ENCODE assay signal across 9 mouse cellular contexts in the genomic region with DNA sequence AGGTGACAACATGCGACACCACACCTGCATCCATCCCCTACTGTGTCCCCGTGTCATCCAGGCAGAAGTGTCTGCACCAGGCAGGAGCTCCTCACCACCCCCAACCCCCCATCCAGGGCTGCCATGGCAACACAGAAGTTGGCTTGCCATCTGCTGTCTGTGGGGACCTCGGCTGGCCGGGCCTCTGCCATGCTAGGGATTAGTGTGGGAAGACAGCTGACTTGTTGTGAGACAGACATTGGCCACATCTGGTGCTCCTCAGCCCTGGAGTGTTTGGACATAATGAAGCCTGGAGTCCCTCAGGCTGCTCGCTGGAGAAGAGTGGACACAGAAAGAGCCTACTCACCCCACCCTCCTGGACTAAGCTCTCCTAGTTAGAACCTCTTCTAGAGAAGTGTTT. TPM values are rescaled to one million over a fixed set of nuclear protein-coding genes. Genes with fewer than 3 reads are reported as not detected.
DNase-seq lines count a peak whose midpoint lies in the region; ATAC-seq and TF ChIP-seq lines count a peak whose summit lies in the region.
"Had no signal": no experiment of that assay in that cellular context is flagged by ENCODE, and none has a peak within 500 bp of the region (broad histone marks: within the 10 kb centered on the region; RNA-seq: fewer than 3 reads in every experiment).

No protein-coding gene starts in this region.

- peak; percentile 54 for ATAC-seq in forebrain, embryonic 16.5 days
- peak; percentile 66 for ATAC-seq in intestine, embryonic 16.5 days

- no peaks in the 10 kb centered on the region for H3K79me2 ChIP-seq in myocyte (ENCODE audit: control insufficient read depth, insufficient read depth)

- no peak overlapping the region for H3K4me2 ChIP-seq in forebrain, embryonic 16.5 days (ENCODE audit: low read length)
- H3K4me2 ChIP-seq in intestine, embryonic 16.5 days (ENCODE audit: low read depth, low read length) = no peak overlapping the region
- no peak overlapping the region for H3K4me2 ChIP-seq in myocyte (ENCODE audit: low read depth)

- 23% methylated on average over 5 of the region's 5 CpGs for WGBS in forebrain, embryonic 16.5 days
- WGBS in intestine, embryonic 16.5 days = 29% methylated on average over 5 of the region's 5 CpGs

- H3ac ChIP-seq in myocyte (ENCODE audit: control insufficient read depth, insufficient read length) = no peak overlapping the region

- DNase-seq in left cerebral cortex, postnatal 10 days (ENCODE audit: extremely low spot score in 1 of 2, low spot score in 2 of 2) = peak; percentile 48 to 80
- DNase-seq in left cerebral cortex, adult 9 months (ENCODE audit: low spot score in 2 of 2) = no peak
- DNase-seq in cerebellum, adult 18-20 months = no peak
- no peak for DNase-seq in spleen, adult 18-20 months
- DNase-seq in spleen, adult 12 weeks (ENCODE audit: low spot score) = no peak

- intact Hi-C loops in left cerebral cortex, postnatal 10 days (cut with DNase I) = no loop called here

- H3K4me3 ChIP-seq in forebrain, embryonic 16.5 days (replicated peaks; ENCODE audit: low read length) = no peak overlapping the region
- H3K4me3 ChIP-seq in intestine, embryonic 16.5 days (ENCODE audit: low read length) = no peak overlapping the region
- no peak overlapping the region for H3K4me3 ChIP-seq in myocyte

- no peaks in the 10 kb centered on the region for H3K27me3 ChIP-seq in forebrain, embryonic 16.5 days (replicated peaks; ENCODE audit: control insufficient read depth, insufficient read depth, low read length)
- H3K27me3 ChIP-seq in intestine, embryonic 16.5 days (replicated peaks; ENCODE audit: control insufficient read depth, insufficient read depth, low read length) = no peaks in the 10 kb centered on the region
- H3K27me3 ChIP-seq in myocyte (ENCODE audit: control insufficient read depth, insufficient read depth, insufficient read length) = no peaks in the 10 kb centered on the region

- H3K9ac ChIP-seq in forebrain, embryonic 16.5 days (replicated peaks; ENCODE audit: low read depth, low read length) = no peak overlapping the region
- H3K9ac ChIP-seq in intestine, embryonic 16.5 days (ENCODE audit: low read depth, low read length) = no peak overlapping the region

- H3K36me3 ChIP-seq in forebrain, embryonic 16.5 days (ENCODE audit: control insufficient read depth, insufficient read depth) = no peaks in the 10 kb centered on the region
- H3K36me3 ChIP-seq in intestine, embryonic 16.5 days (ENCODE audit: control insufficient read depth, insufficient read depth, low read length) = no peaks in the 10 kb centered on the region
- no peaks in the 10 kb centered on the region for H3K36me3 ChIP-seq in myocyte (ENCODE audit: control insufficient read depth, insufficient read depth)

- no peaks in the 10 kb centered on the region for H3K9me3 ChIP-seq in forebrain, embryonic 16.5 days (ENCODE audit: control insufficient read depth, low read length)
- no peaks in the 10 kb centered on the region for H3K9me3 ChIP-seq in intestine, embryonic 16.5 days (ENCODE audit: control insufficient read depth, low read length)

- H3K4me1 ChIP-seq in forebrain, embryonic 16.5 days (replicated peaks; ENCODE audit: control insufficient read depth, insufficient read depth, low read length) = peaks cover 39% of the 10 kb centered on the region
- peaks cover 38% of the 10 kb centered on the region for H3K4me1 ChIP-seq in intestine, embryonic 16.5 days (ENCODE audit: control insufficient read depth, insufficient read depth, low read length)

- H3K27ac ChIP-seq in forebrain, embryonic 16.5 days (ENCODE audit: low read length) = no peak overlapping the region
- peak overlapping the region; percentile 26; the same call in 1 of the 2 replicates for H3K27ac ChIP-seq in intestine, embryonic 16.5 days (ENCODE audit: low read length)

- TF ChIP-seq POLR2A in myocyte (IDR thresholded peaks at IDR 0.05; ENCODE audit: insufficient read length, low read depth) = no peak

TF ChIP-seq in myocyte, 11 proteins besides CTCF, POLR2A, EP300 and RAD21:
- TF ChIP-seq MAX (IDR thresholded peaks at IDR 0.05; ENCODE audit: low read depth) (no peak), MYOG (IDR thresholded peaks at IDR 0.05; ENCODE audit: control insufficient read depth in 1 of 3, insufficient read depth in 1 of 3, insufficient read length in 2 of 3, low read depth in 2 of 3) (no peak), MYOD1 (IDR thresholded peaks at IDR 0.05; ENCODE audit: control insufficient read depth in 1 of 3, insufficient read length in 2 of 3, low read depth in 2 of 3) (peak in 2 of 3 experiments; percentile 13 to 54), CEBPB (IDR thresholded peaks at IDR 0.05; ENCODE audit: insufficient read depth, poor library complexity, severe bottlenecking) (no peak), TCF3 (IDR thresholded peaks at IDR 0.05; ENCODE audit: insufficient read length, low read depth) (no peak), TCF12 (IDR thresholded peaks at IDR 0.05; ENCODE audit: insufficient read depth, poor library complexity, severe bottlenecking) (no peak), USF1 (IDR thresholded peaks at IDR 0.05; ENCODE audit: low read depth) (no peak), REST (IDR thresholded peaks at IDR 0.05; ENCODE audit: insufficient read depth, insufficient read length) (no peak)

RNA-seq across cellular contexts. Expression of a gene that starts 40.8 kb away (rescaled TPM):
- total RNA-seq in left cerebral cortex, postnatal 10 days (2021) = 100 to 1,000 TPM; 377 to 385 TPM
- polyA plus RNA-seq in forebrain, embryonic 16.5 days (2015; fragmentation: Nextera tagmentation; extraction: Ambion mirVana) = 9.8 and 10.2 TPM in 2 replicates
- polyA plus RNA-seq in intestine, embryonic 16.5 days (2015; fragmentation: Nextera tagmentation; extraction: Ambion mirVana) = 3.5 and 3.6 TPM in 2 replicates
- polyA plus RNA-seq in myocyte (2012; fragmentation: generic; extraction: Trizol) = 0.48 TPM
- total RNA-seq: MEL had no signal

Comparison
In these comparisons a context has a peak if more than half of its experiments do, and no peak if none do; other contexts are left out.
1. DNase-seq: peak in left cerebral cortex, postnatal 10 days (2 of 2); none in left cerebral cortex, adult 9 months (0 of 2), cerebellum, adult 18-20 months (0 of 2), spleen, adult 18-20 months (0 of 2) and spleen, adult 12 weeks (single experiment).